Mouse (Mus musculus): Measurements from ENCODE around the gene Rpl37. TPM values are rescaled to one million over a fixed set of nuclear protein-coding genes. Genes with fewer than 3 reads are reported as not detected.

Gene Rpl37
- polyA plus RNA-seq, 1 experiment from 2014 or later = 421 TPM

GRCm38 (mm10) chr15:5157386-5157785, 40.9 kb downstream of the Rpl37 start:
- Histone ChIP-seq H3K27me3 (replicated peaks) (no peaks in the 10 kb centered on the region), H3K9ac (no peak overlapping the region), H3K27ac (ENCODE audit: poor library complexity, severe bottlenecking) (no peak overlapping the region), H3K4me2 (no peak overlapping the region), H3K36me3 (peaks cover 14% of the 10 kb centered on the region), H3K9me3 (replicated peaks) (no peaks in the 10 kb centered on the region), H3K4me1 (replicated peaks) (peaks cover 30% of the 10 kb centered on the region), H3K4me3 (no peak overlapping the region)
- WGBS = 30% methylated on average over 1 of the region's 1 CpGs
- ATAC-seq (ENCODE audit: insufficient number of reproducible peaks, low FRiP score) = no peak

- no peaks in the 10 kb centered on the region for H3K9me3 ChIP-seq (replicated peaks)
- peaks cover 25% of the 10 kb centered on the region for H3K36me3 ChIP-seq
- H3K4me2 ChIP-seq = no peak overlapping the region
- peaks cover 30% of the 10 kb centered on the region for H3K4me1 ChIP-seq (replicated peaks)
- no peak overlapping the region for H3K9ac ChIP-seq
- no peaks in the 10 kb centered on the region for H3K27me3 ChIP-seq (replicated peaks)
- H3K4me3 ChIP-seq = no peak overlapping the region
- ATAC-seq (ENCODE audit: insufficient number of reproducible peaks, low FRiP score) = no peak
- 61% methylated on average over 6 of the region's 6 CpGs for WGBS
- no peak overlapping the region for H3K27ac ChIP-seq (ENCODE audit: poor library complexity, severe bottlenecking)
Measured at GRCm38 (mm10) chr15:5158827-5159226, 42.4 kb downstream of the Rpl37 start.

GRCm38 (mm10) chr15:5165121-5165773, 48.8 kb downstream of the Rpl37 start:
- Histone ChIP-seq H3K4me1 (replicated peaks) (no peaks in the 10 kb centered on the region), H3K9me3 (replicated peaks) (no peaks in the 10 kb centered on the region), H3K36me3 (peaks cover 64% of the 10 kb centered on the region), H3K4me3 (no peak overlapping the region), H3K27me3 (replicated peaks) (no peaks in the 10 kb centered on the region), H3K27ac (ENCODE audit: poor library complexity, severe bottlenecking) (no peak overlapping the region), H3K9ac (no peak overlapping the region), H3K4me2 (no peak overlapping the region)
- 81% methylated on average over 12 of the region's 12 CpGs for WGBS
- no peak for ATAC-seq (ENCODE audit: insufficient number of reproducible peaks, low FRiP score)

Other genes starting within 250 kb of the Rpl37 start
- not detected in 2 replicates for gene Mroh2b, start 217.9 kb upstream of the Rpl37 start, polyA plus RNA-seq (2016; fragmentation: Nextera tagmentation; extraction: Ambion mirVana)
- gene C7, start 52.9 kb upstream of the Rpl37 start, polyA plus RNA-seq (2016; fragmentation: Nextera tagmentation; extraction: Ambion mirVana) = 0.08 and 0.09 TPM in 2 replicates
- 2.3 and 3.1 TPM in 2 replicates for gene Card6, start 8.1 kb upstream of the Rpl37 start, polyA plus RNA-seq (2016; fragmentation: Nextera tagmentation; extraction: Ambion mirVana)
- gene Prkaa1, start 27.2 kb downstream of the Rpl37 start, polyA plus RNA-seq (2016; fragmentation: Nextera tagmentation; extraction: Ambion mirVana) = 23.7 and 24.1 TPM in 2 replicates
- gene Ttc33, start 68.9 kb downstream of the Rpl37 start, polyA plus RNA-seq (2016; fragmentation: Nextera tagmentation; extraction: Ambion mirVana) = 32.4 and 32.6 TPM in 2 replicates
- 2.4 and 2.5 TPM in 2 replicates for gene Ptger4, start 127.5 kb downstream of the Rpl37 start, polyA plus RNA-seq (2016; fragmentation: Nextera tagmentation; extraction: Ambion mirVana)